Mouse (Mus musculus) liver, postnatal 0 days (tissue): Measurements from ENCODE around the gene Lats2.

Experiments used
- CTCF ChIP-seq: sonication (generic); IDR thresholded peaks from 2 replicates; pipeline ENCODE4 v1.5.1; 2016; ENCODE audit warnings: antibody characterized with exemption, low read depth
- EP300 ChIP-seq: IDR thresholded peaks from 2 replicates; pipeline ENCODE4 v1.6.1; 2016; ENCODE audit warnings: antibody characterized with exemption, low read depth, mild to moderate bottlenecking

GRCm38 (mm10) chr14:57665628-57665950 is 92.6 kb downstream of the Lats2 start:
- TF ChIP-seq CTCF: no peak
- TF ChIP-seq EP300: no peak
